Mouse (Mus musculus): ENCODE measurements at regions not wholly inside any gene's neighbourhood (a gene's known extent, or its start where the extent isn't known, plus 50 kb on each side); places are given as distances from the start of the nearest gene placed in this dataset.

DNA sequence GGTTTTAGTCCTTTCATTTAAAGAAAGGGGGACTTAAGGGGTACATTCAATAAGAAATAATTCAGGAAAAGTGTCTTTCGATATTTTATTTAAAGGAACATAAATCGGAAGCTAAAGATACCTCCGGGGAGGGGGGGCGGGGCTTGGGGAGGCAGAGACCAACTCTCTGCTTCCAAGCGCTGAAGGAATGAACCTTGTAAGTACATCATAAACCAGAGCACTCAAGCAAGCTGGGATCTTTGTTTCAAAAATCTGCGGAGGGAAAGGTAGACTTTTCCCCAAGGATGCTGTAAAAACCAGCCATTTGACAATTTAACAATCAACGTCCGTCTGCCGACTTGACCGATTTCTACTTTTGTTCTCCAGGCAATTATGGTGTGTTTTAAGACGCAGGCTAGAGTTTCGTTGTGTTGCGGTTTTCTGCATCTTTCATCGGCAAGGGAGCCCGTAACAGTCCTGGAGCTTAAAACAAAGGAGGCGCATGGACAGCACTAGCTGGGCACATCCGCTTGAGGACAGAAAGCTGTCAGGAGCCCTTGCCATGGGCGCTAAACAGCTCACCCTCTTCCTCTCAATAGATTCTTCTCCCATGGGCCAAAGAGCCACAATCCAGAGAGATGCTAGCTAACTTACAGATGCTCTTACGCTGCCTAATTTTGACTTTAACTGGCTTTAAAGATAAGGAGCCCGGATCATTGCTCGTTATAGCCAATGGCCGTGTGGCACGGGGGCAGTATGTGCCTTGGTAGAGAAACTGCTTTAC is 119.4 kb upstream of the Dynlrb2 start:
- no peaks in the 10 kb centered on the region for H3K4me1 ChIP-seq (ENCODE audit: control insufficient read depth, insufficient read depth, low read length)
- H3K27me3 ChIP-seq (ENCODE audit: control insufficient read depth, insufficient read depth, low read length), result no peaks in the 10 kb centered on the region; the same call in 1 of the 2 replicates
- TF ChIP-seq POLR2A (IDR thresholded peaks at IDR 0.05; ENCODE audit: borderline replicate concordance, insufficient read depth, low read length) (no peak), CTCF (IDR thresholded peaks at IDR 0.05; ENCODE audit: borderline replicate concordance, insufficient read depth, low read depth, low read length) (no peak)
- H3K27ac ChIP-seq (ENCODE audit: insufficient read depth, low read length), result no peak overlapping the region
- DNase-seq, result no peak
- no peak overlapping the region for H3K4me3 ChIP-seq (replicated peaks; ENCODE audit: insufficient read depth, low read depth, low read length)
- 94% methylated on average over 23 of the region's 23 CpGs for WGBS

DNA sequence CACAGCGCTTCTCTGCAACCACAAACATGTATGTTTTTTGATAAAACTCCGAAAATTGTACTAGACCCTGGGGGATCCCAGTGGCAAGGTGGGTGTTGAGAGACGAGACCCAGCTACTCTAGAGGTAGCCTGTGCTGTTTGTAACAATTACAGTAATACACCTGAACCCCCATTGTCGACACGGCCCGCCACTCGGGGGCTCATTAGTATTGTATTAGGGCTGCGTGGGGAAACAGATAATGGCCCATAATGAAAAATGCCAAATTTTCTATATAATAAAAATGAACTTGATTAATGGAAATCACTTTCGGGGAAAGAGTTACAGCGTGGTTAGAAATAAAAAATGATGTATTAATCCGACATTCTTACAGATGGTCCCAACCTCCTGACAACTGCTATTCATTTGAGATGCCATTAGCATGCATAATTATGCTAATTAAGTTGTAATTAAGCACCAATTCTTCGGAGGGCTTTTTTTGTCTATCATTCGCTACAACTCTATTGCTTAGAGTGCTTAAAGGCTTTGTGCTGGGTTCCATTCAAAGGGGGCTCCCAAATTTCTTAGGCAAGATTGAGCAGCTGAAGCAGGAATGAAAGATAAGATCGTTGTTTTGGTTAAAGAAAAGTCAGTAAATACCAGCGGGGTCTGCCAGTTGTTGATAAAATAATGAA is 120.2 kb upstream of the Dynlrb2 start:
- Histone ChIP-seq H3K4me3 (replicated peaks; ENCODE audit: insufficient read depth, low read depth, low read length) (no peak overlapping the region), H3K4me1 (ENCODE audit: control insufficient read depth, insufficient read depth, low read length) (peaks cover 3% of the 10 kb centered on the region; the same call in 1 of the 2 replicates), H3K27ac (ENCODE audit: insufficient read depth, low read length) (no peak overlapping the region), H3K27me3 (ENCODE audit: control insufficient read depth, insufficient read depth, low read length) (no peaks in the 10 kb centered on the region; the same call in 1 of the 2 replicates)
- 75% methylated on average over 15 of the region's 15 CpGs for WGBS
- no peak for DNase-seq
- TF ChIP-seq CTCF (IDR thresholded peaks at IDR 0.05; ENCODE audit: borderline replicate concordance, insufficient read depth, low read depth, low read length), result no peak
- no peak for TF ChIP-seq POLR2A (IDR thresholded peaks at IDR 0.05; ENCODE audit: borderline replicate concordance, insufficient read depth, low read length)

DNA sequence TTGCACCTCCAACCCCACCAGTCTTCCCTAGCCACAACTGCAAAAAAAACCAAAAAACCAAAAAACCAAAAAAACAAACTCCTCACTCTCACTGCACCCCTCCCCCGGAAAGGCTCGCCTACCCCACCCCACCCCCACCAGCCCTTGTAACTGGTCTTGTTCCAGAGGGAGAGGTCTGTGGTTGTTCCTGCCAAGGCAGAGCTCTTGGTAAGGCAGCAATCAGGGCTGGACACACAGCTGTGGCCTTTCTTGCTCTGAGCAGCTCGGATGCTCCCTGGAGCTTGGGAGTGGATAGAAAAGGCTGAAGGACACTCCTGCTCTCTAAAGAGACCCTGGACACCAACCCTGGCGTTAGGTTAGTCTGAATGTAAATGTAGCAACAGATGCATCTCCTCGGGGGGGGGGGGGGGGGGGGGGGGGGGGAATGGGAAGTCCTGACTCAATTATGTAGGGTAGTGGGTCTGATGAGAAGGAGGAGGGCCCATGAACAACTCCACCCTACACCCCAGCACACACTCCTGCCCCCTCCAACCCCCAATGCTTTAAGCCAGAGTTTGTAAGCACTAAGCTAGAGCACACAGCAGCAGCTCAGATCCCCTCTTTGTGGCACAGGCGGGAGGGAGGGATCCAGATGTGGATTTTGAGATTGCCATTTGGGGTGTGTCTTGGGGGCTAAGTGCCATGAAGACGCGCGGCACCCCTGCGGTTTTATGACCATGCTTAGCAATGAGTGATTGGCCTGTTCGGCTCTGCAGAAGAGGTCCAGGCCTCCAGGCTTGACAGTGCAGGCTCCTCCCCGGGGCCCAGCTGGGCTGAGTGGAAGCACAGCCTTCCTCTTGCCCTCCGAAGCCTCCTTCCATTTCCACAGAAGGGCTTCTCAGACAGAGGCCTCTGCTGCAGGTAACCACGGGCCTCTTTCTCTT is 121.0 kb upstream of the Dynlrb2 start:
- WGBS, result 54% methylated on average over 13 of the region's 14 CpGs
- no peak for TF ChIP-seq CTCF (IDR thresholded peaks at IDR 0.05; ENCODE audit: borderline replicate concordance, insufficient read depth, low read depth, low read length)
- TF ChIP-seq POLR2A (IDR thresholded peaks at IDR 0.05; ENCODE audit: borderline replicate concordance, insufficient read depth, low read length), result no peak
- Histone ChIP-seq H3K4me3 (replicated peaks; ENCODE audit: insufficient read depth, low read depth, low read length) (no peak overlapping the region), H3K27ac (ENCODE audit: insufficient read depth, low read length) (no peak overlapping the region), H3K27me3 (ENCODE audit: control insufficient read depth, insufficient read depth, low read length) (no peaks in the 10 kb centered on the region), H3K4me1 (ENCODE audit: control insufficient read depth, insufficient read depth, low read length) (peaks cover 4% of the 10 kb centered on the region; the same call in 1 of the 2 replicates)
- no peak for DNase-seq

DNA sequence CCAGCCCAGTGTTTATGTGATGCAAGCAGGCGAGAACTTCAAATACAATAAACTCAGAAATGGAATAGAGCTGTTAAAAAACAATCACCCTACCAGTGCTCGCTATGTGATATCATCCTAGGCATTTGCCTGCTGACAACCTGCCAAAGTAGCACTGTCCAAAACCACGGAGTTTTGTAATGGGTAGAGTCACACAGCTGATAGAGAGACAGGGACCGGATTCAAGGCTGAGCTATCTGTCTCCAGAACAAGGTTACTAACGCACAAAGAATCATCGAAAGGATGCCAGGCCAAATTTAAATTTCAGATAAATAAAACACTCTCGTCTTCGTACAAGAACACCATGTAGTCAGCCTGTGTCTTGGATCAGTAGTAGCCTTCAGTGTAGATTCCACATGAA is 121.7 kb upstream of the Dynlrb2 start:
- H3K27me3 ChIP-seq (ENCODE audit: control insufficient read depth, insufficient read depth, low read length), result no peaks in the 10 kb centered on the region
- DNase-seq, result no peak
- TF ChIP-seq POLR2A (IDR thresholded peaks at IDR 0.05; ENCODE audit: borderline replicate concordance, insufficient read depth, low read length) (no peak), CTCF (IDR thresholded peaks at IDR 0.05; ENCODE audit: borderline replicate concordance, insufficient read depth, low read depth, low read length) (no peak)
- H3K4me3 ChIP-seq (replicated peaks; ENCODE audit: insufficient read depth, low read depth, low read length), result no peak overlapping the region
- WGBS, result 69% methylated on average over 8 of the region's 8 CpGs
- peaks cover 4% of the 10 kb centered on the region; the same call in 1 of the 2 replicates for H3K4me1 ChIP-seq (ENCODE audit: control insufficient read depth, insufficient read depth, low read length)
- no peak overlapping the region for H3K27ac ChIP-seq (ENCODE audit: insufficient read depth, low read length)

DNA sequence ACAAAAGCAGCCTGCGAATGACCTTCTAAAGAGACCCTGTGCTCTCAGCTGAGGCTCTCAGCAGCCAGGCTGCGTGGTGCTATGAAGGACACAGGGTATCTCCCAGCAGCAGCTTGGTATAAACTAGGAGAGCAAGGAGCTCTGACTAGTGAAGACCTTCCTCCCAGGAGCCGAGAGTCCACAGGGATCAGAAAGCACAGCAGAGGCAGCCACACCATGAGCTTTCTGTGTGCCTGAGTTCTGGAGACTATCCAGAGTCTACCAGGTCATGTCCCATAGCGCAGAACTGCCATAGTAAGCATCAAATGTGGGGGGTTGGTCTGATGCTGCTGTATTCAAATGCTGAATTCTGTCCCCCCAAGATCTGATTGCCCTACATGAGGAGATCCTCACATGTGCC is 124.2 kb upstream of the Dynlrb2 start:
- no peak for DNase-seq
- 91% methylated on average over 4 of the region's 4 CpGs for WGBS
- TF ChIP-seq CTCF (IDR thresholded peaks at IDR 0.05; ENCODE audit: borderline replicate concordance, insufficient read depth, low read depth, low read length) (no peak), POLR2A (IDR thresholded peaks at IDR 0.05; ENCODE audit: borderline replicate concordance, insufficient read depth, low read length) (no peak)
- H3K4me3 ChIP-seq (replicated peaks; ENCODE audit: insufficient read depth, low read depth, low read length), result no peak overlapping the region
- no peak overlapping the region for H3K27ac ChIP-seq (ENCODE audit: insufficient read depth, low read length)
- H3K27me3 ChIP-seq (ENCODE audit: control insufficient read depth, insufficient read depth, low read length), result no peaks in the 10 kb centered on the region
- H3K4me1 ChIP-seq (ENCODE audit: control insufficient read depth, insufficient read depth, low read length), result peaks cover 4% of the 10 kb centered on the region; the same call in 1 of the 2 replicates

DNA sequence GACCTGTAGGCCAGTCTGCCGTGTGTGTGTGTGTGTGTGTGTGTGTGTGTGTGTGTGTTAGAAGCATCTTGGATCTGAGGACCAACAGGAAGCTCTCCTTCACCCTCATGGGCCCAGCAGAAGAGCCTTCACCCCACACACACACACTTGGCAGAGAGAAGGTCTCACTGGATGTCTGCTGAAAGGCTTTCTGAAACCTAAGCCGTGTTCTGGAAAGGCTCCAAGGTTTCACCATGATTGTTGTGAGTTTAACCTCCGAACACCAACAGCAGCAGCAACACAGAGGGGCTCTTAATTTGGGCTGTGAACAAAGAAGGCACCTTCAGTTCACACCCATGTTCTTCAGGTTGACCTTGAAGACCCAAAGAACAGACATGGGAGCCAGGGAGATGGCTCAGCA is 124.9 kb upstream of the Dynlrb2 start:
- no peak overlapping the region for H3K4me3 ChIP-seq (replicated peaks; ENCODE audit: insufficient read depth, low read depth, low read length)
- H3K27me3 ChIP-seq (ENCODE audit: control insufficient read depth, insufficient read depth, low read length), result no peaks in the 10 kb centered on the region
- no peak overlapping the region for H3K27ac ChIP-seq (ENCODE audit: insufficient read depth, low read length)
- DNase-seq, result no peak
- WGBS, result 26% methylated on average over 3 of the region's 3 CpGs
- peaks cover 4% of the 10 kb centered on the region; the same call in 1 of the 2 replicates for H3K4me1 ChIP-seq (ENCODE audit: control insufficient read depth, insufficient read depth, low read length)
- TF ChIP-seq POLR2A (IDR thresholded peaks at IDR 0.05; ENCODE audit: borderline replicate concordance, insufficient read depth, low read length), result no peak

DNA sequence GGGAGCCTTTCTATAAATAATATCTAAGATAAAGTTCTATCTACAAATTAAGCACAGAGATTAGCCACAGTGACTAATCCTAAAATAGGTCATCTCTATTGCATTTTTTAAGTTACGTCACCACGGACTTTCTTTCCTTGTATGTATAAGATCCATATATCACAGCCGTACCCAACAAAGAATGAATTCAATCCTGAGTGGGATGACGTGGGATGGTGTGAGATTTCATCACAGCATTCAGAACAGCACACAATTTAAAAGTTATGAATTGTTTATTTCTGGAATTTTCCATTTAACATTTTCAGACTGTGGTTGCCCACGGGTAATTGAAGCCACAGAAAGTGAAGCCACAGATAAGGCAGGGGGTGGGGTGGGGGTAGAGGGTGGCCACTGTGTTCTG is 129.0 kb upstream of the Dynlrb2 start:
- Histone ChIP-seq H3K4me1 (ENCODE audit: control insufficient read depth, insufficient read depth, low read length) (peaks cover 10% of the 10 kb centered on the region), H3K27ac (ENCODE audit: insufficient read depth, low read length) (no peak overlapping the region), H3K4me3 (replicated peaks; ENCODE audit: insufficient read depth, low read depth, low read length) (no peak overlapping the region), H3K27me3 (ENCODE audit: control insufficient read depth, insufficient read depth, low read length) (no peaks in the 10 kb centered on the region)
- TF ChIP-seq CTCF (IDR thresholded peaks at IDR 0.05; ENCODE audit: borderline replicate concordance, insufficient read depth, low read depth, low read length) (no peak), POLR2A (IDR thresholded peaks at IDR 0.05; ENCODE audit: borderline replicate concordance, insufficient read depth, low read length) (no peak)
- DNase-seq, result no peak
- 87% methylated on average over 5 of the region's 5 CpGs for WGBS

Data from cerebellum, adult 2 months (tissue).